Mouse (Mus musculus) MEL (cell line): ENCODE data around the gene Iqcf3. TPM values are rescaled to one million over a fixed set of nuclear protein-coding genes. Genes with fewer than 3 reads are reported as not detected.

Experiments used
- DNase-seq: peaks from one replicate; pipeline ENCODE4 v3.0.0; 2011; ENCODE audit warnings: low read depth, low spot score
- H3K27ac ChIP-seq: 2 replicates; pipeline ENCODE4 v1.5.1; 2012; ENCODE audit warnings: low read depth, mild to moderate bottlenecking, control low read depth, low read length, moderate library complexity; ENCODE audit not compliant: control insufficient read depth
- H3K27me3 ChIP-seq, 2 experiments: fragments of 150-350 bp in 1 of 2; sonication (generic) in 1 of 2; 2 replicates each; pipeline ENCODE4 v1.6.1; 2012; ENCODE audit warnings: low read length in 2 of 2, mild to moderate bottlenecking in 2 of 2, improper control_type of control experiment in 1 of 2, moderate library complexity in 1 of 2; ENCODE audit not compliant: insufficient read depth in 2 of 2, control insufficient read depth in 1 of 2
- H3K36me3 ChIP-seq, 2 experiments: 2 replicates each; pipeline ENCODE4 v1.6.1; 2012 to 2014; ENCODE audit warnings: low read length in 2 of 2, improper control_type of control experiment in 1 of 2, inconsistent platforms in 1 of 2, mild to moderate bottlenecking in 1 of 2; ENCODE audit not compliant: insufficient read depth in 2 of 2, control insufficient read depth in 1 of 2
- H3K4me1 ChIP-seq, 2 experiments: fragments of 150-350 bp in 1 of 2; sonication (generic) in 1 of 2; 2 replicates each; pipeline ENCODE4 v1.6.1; 2012; ENCODE audit warnings: low read length in 2 of 2, improper control_type of control experiment in 1 of 2, mild to moderate bottlenecking in 1 of 2; ENCODE audit not compliant: insufficient read depth in 2 of 2, control insufficient read depth in 1 of 2
- H3K4me3 ChIP-seq, 2 experiments: fragments of 150-350 bp in 1 of 2; sonication (generic) in 1 of 2; 2 replicates each; pipeline ENCODE4 v1.5.1; 2012; ENCODE audit warnings: low read depth in 2 of 2, low read length in 2 of 2, mild to moderate bottlenecking in 2 of 2, moderate library complexity in 2 of 2, control low read depth in 1 of 2, improper control_type of control experiment in 1 of 2; ENCODE audit not compliant: control insufficient read depth in 1 of 2, insufficient read depth in 1 of 2
- H3K79me2 ChIP-seq: 2 replicates; pipeline ENCODE4 v1.6.1; 2012; ENCODE audit warnings: mild to moderate bottlenecking, low read length, moderate library complexity; ENCODE audit not compliant: control insufficient read depth, poor library complexity, insufficient read depth
- H3K9ac ChIP-seq: 2 replicates; pipeline ENCODE4 v1.6.1; 2012; ENCODE audit warnings: low read depth, mild to moderate bottlenecking, control low read depth, low read length, moderate library complexity; ENCODE audit not compliant: control insufficient read depth, poor library complexity, severe bottlenecking
- H3K9me3 ChIP-seq: fragments of 150-350 bp; sonication (generic); replicated peaks from 2 replicates; pipeline ENCODE4 v1.6.1; 2012; ENCODE audit warnings: mild to moderate bottlenecking, low read length, improper control_type of control experiment, moderate library complexity; ENCODE audit not compliant: insufficient read depth
- BHLHE40 ChIP-seq: IDR thresholded peaks from 2 replicates; pipeline ENCODE4 v1.6.1; 2012; ENCODE audit warnings: low read depth, mild to moderate bottlenecking, inconsistent platforms, low read length, improper control_type of control experiment, borderline replicate concordance
- CHD1 ChIP-seq: IDR thresholded peaks from 2 replicates; pipeline ENCODE4 v1.6.1; 2012; ENCODE audit warnings: low read depth, mild to moderate bottlenecking, inconsistent platforms, low read length, improper control_type of control experiment
- EP300 ChIP-seq, 2 experiments: IDR thresholded peaks; 2 replicates each; pipeline ENCODE4 v1.6.1; 2011; ENCODE audit warnings: improper control_type of control experiment in 2 of 2, low read length in 2 of 2, low read depth in 1 of 2, mild to moderate bottlenecking in 1 of 2
- ETS1 ChIP-seq: IDR thresholded peaks from 2 replicates; pipeline ENCODE4 v1.6.1; 2012; ENCODE audit warnings: low read depth, mild to moderate bottlenecking, inconsistent platforms, low read length, improper control_type of control experiment, moderate library complexity
- GATA1 ChIP-seq: IDR thresholded peaks from 2 replicates; pipeline ENCODE4 v1.6.1; 2011; ENCODE audit warnings: low read depth, low read length, improper control_type of control experiment
- JUND ChIP-seq: IDR thresholded peaks from 2 replicates; pipeline ENCODE4 v1.6.1; 2011; ENCODE audit warnings: low read depth, mild to moderate bottlenecking, improper control_type of control experiment, low read length
- MEF2A ChIP-seq: IDR thresholded peaks from 2 replicates; pipeline ENCODE4 v1.6.1; 2014; ENCODE audit warnings: low read depth, mild to moderate bottlenecking, inconsistent platforms, low read length, improper control_type of control experiment; ENCODE audit not compliant: poor library complexity, insufficient replicate concordance, severe bottlenecking; ENCODE audit errors: extremely low read depth
- MXI1 ChIP-seq: IDR thresholded peaks from 2 replicates; pipeline ENCODE4 v1.6.1; 2011; ENCODE audit warnings: mild to moderate bottlenecking, low read depth, low read length, improper control_type of control experiment
- NELFE ChIP-seq: IDR thresholded peaks from 2 replicates; pipeline ENCODE4 v1.6.1; 2011; ENCODE audit warnings: low read depth, low read length, improper control_type of control experiment
- NRF1 ChIP-seq: IDR thresholded peaks from 2 replicates; pipeline ENCODE4 v1.6.1; 2014; ENCODE audit warnings: low read depth, mild to moderate bottlenecking, inconsistent platforms, low read length, improper control_type of control experiment, moderate library complexity; ENCODE audit not compliant: poor library complexity, insufficient read depth, severe bottlenecking
- POLR2A ChIP-seq, 2 experiments: IDR thresholded peaks; 2 replicates each; pipeline ENCODE4 v1.6.1; 2011 to 2012; ENCODE audit warnings: low read length in 2 of 2, mild to moderate bottlenecking in 2 of 2, control low read depth in 1 of 2, improper control_type of control experiment in 1 of 2, low read depth in 1 of 2, moderate library complexity in 1 of 2; ENCODE audit not compliant: control insufficient read depth in 1 of 2, insufficient read depth in 1 of 2, poor library complexity in 1 of 2
- POLR2AphosphoS2 ChIP-seq: IDR thresholded peaks from 2 replicates; pipeline ENCODE4 v1.6.1; 2011; ENCODE audit warnings: low read length, improper control_type of control experiment
- SIN3A ChIP-seq: IDR thresholded peaks from 2 replicates; pipeline ENCODE4 v1.6.1; 2012; ENCODE audit warnings: low read length, improper control_type of control experiment, inconsistent platforms
- TAL1 ChIP-seq: IDR thresholded peaks from 2 replicates; pipeline ENCODE4 v1.6.1; 2012; ENCODE audit warnings: mild to moderate bottlenecking, inconsistent platforms, low read length, moderate library complexity, mixed read lengths
- TBP ChIP-seq: IDR thresholded peaks from 2 replicates; pipeline ENCODE4 v1.8.0; 2011; ENCODE audit warnings: low read depth, low read length, improper control_type of control experiment
- TCF12 ChIP-seq: IDR thresholded peaks from 2 replicates; pipeline ENCODE4 v1.6.1; 2014; ENCODE audit warnings: low read depth, mild to moderate bottlenecking, inconsistent platforms, low read length, improper control_type of control experiment, moderate library complexity
- polyA plus RNA-seq, 2 experiments: library from polyadenylated mRNA; stranded (reverse) in 1 of 2; unstranded in 1 of 2; fragments of >175 nt in 1 of 2; fragments of >200 nt in 1 of 2; gene quantifications; 2 replicates each; pipeline versions ENCODE4 v1.2.1 to v1.2.4; 2012; ENCODE audit warnings: low replicate concordance in 2 of 2, low read depth in 1 of 2; ENCODE audit not compliant: insufficient read length in 2 of 2, insufficient read depth in 1 of 2, missing spikeins in 1 of 2
- total RNA-seq: library from RNA; depleted of rRNA; stranded (reverse); fragments of 300-350 nt; gene quantifications from 2 replicates; pipeline ENCODE4 v1.2.3, GENCODE M21; 2012

Iqcf3 gene
- total and polyA plus RNA-seq, 3 experiments, result not detected

- Histone ChIP-seq H3K9ac (no peak overlapping the region), H3K9me3 (no peaks in the 10 kb centered on the region)
- TF ChIP-seq TBP (no peak), JUND (no peak), CHD1 (no peak), NELFE (no peak), SIN3A (no peak)
These were observed 10.8 kb upstream of the Iqcf3 start for GRCm38 (mm10) chr9:106572186-106572585.

GRCm38 (mm10) chr9:106570896-106571295 lies 9.5 kb upstream of the Iqcf3 start, which contains the start of gene Iqcf4:
Gene Iqcf4, minus strand, starts transcription at chr9:106570996.
- H3K36me3 ChIP-seq, result no peaks in the 10 kb centered on the region
- no peak within 1 kb of the TSS for H3K9ac ChIP-seq
- no peak within 1 kb of the TSS for H3K27ac ChIP-seq
- TF ChIP-seq TBP (no peak), JUND (no peak), POLR2AphosphoS2 (no peak), TCF12 (no peak), NRF1 (no peak), MEF2A (no peak), NELFE (no peak), POLR2A (IDR thresholded peaks at IDR 0.05; ENCODE audit: control insufficient read depth in 1 of 2, insufficient read depth in 1 of 2, low read depth in 1 of 2, low read length in 2 of 2, poor library complexity in 1 of 2) (no peak), ETS1 (no peak)
- TF ChIP-seq, all 39 proteins: peak for 0
- Histone ChIP-seq H3K27me3 (peaks cover 4 to 7% of the 10 kb centered on the region in 2 experiments; a peak in 2 of 4 replicates), H3K9me3 (no peaks in the 10 kb centered on the region), H3K4me1 (0 out of 4 replicates have a peak, but pooled peaks cover 0 to 2% of the 10 kb centered on the region in 2 experiments), H3K4me3 (no peak within 1 kb of the TSS), H3K79me2 (no peaks in the 10 kb centered on the region)
- DNase-seq, result no peak

More at GRCm38 (mm10) chr9:106572186-106572585, 10.8 kb upstream of the Iqcf3 start:
- H3K27ac ChIP-seq, result no peak overlapping the region
- DNase-seq, result no peak
- H3K36me3 ChIP-seq, result no peaks in the 10 kb centered on the region
- H3K27me3 ChIP-seq, result peaks cover 8 to 10% of the 10 kb centered on the region in 2 experiments; a peak in 3 of 4 replicates
- no peak overlapping the region for H3K4me3 ChIP-seq
- H3K4me1 ChIP-seq, result no peaks in the 10 kb centered on the region
- H3K79me2 ChIP-seq, result no peaks in the 10 kb centered on the region

GRCm38 (mm10) chr9:106566437-106566836 lies 5.0 kb upstream of the Iqcf3 start:
- TF ChIP-seq MXI1 (no peak), POLR2A (IDR thresholded peaks at IDR 0.05; ENCODE audit: control insufficient read depth in 1 of 2, insufficient read depth in 1 of 2, low read depth in 1 of 2, low read length in 2 of 2, poor library complexity in 1 of 2) (no peak), BHLHE40 (no peak), GATA1 (no peak), EP300 (IDR thresholded peaks at IDR 0.05; ENCODE audit: low read depth in 1 of 2, low read length in 2 of 2) (no peak), TAL1 (no peak)
- no peak for DNase-seq
- H3K9me3 ChIP-seq, result no peaks in the 10 kb centered on the region
- H3K79me2 ChIP-seq, result no peaks in the 10 kb centered on the region
- H3K4me1 ChIP-seq, result 0 out of 4 replicates have a peak, but pooled peaks cover 0 to 2% of the 10 kb centered on the region in 2 experiments
- H3K9ac ChIP-seq, result no peak overlapping the region
- H3K4me3 ChIP-seq, result no peak overlapping the region
- H3K27me3 ChIP-seq, result peaks cover 0 to 5% of the 10 kb centered on the region in 2 experiments; a peak in 2 of 4 replicates
- H3K36me3 ChIP-seq, result no peaks in the 10 kb centered on the region
- no peak overlapping the region for H3K27ac ChIP-seq
